Mouse (Mus musculus): Measurements from ENCODE around the gene Zfp638.
"Not testable (repeated sequence)": the region's sequence is repeated elsewhere in the genome, so short reads cannot be mapped to it uniquely, and the experiment has no call there.

Zfp638 gene

DNA sequence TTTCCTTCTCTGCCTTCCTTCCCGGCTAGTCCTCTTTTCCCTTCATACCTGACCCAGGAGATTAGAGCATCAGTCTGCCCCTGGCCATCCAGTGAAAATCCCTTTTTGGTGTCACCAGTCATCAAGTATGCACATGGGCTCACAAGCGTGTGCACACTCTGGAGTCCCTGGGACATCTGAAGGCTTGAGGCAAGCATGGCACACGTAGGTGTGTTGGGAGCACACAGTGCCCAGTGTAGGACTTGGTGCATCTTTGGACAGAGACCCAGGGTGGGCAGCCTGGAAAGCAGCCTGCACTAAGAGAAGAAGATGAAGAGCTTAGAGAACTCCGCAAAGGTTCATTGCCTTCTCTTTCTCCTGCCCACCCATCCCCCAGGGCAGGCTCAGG lies 143.0 kb downstream of the Zfp638 start:
- DNase-seq (ENCODE audit: low read depth, low spot score) = no peak

DNA sequence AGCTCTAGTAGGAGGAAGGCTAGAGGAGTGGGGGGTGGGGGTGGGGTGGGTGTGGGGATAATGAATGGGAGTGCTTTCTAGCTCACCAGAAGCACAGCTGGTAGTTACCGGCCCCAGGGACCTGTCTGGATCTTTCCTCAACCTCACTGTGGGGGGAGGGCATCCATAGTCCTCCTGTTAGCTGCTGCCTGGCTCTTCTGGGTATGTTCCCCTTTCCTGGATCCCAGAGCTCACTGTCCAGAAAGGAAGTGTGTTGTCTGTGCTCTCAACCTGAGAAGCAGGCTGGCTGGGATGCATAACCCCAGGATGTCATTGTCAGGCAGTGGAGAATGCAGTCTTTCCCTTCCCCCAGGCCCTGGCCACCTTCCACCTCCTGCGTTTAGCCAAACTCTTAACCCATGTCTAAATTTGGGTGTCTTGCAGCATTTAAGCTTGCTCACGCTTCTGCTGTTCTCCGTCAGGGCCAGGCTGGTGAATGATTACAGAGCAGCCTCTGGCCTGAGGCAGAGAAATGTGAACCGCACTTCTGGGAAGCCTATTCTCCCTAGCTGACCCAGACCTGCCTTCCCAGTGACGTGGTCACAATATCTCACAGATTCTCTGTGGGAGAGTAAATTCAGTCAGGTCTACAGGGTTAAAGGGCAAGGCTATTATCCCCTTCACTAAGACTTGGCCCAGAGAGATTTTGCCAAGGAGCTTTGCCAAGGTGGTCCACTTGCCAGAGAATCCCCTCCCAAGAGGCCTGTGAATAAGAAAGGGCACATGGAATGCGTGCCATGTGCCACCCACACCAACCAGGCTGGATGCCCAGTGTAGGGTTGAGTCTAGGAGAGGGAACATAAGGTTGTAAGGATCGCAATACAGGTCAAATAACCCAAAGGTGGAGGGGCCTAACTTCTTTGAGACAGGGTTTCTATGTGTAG lies 143.7 kb downstream of the Zfp638 start:
- DNase-seq (ENCODE audit: low read depth, low spot score) = no peak

DNA sequence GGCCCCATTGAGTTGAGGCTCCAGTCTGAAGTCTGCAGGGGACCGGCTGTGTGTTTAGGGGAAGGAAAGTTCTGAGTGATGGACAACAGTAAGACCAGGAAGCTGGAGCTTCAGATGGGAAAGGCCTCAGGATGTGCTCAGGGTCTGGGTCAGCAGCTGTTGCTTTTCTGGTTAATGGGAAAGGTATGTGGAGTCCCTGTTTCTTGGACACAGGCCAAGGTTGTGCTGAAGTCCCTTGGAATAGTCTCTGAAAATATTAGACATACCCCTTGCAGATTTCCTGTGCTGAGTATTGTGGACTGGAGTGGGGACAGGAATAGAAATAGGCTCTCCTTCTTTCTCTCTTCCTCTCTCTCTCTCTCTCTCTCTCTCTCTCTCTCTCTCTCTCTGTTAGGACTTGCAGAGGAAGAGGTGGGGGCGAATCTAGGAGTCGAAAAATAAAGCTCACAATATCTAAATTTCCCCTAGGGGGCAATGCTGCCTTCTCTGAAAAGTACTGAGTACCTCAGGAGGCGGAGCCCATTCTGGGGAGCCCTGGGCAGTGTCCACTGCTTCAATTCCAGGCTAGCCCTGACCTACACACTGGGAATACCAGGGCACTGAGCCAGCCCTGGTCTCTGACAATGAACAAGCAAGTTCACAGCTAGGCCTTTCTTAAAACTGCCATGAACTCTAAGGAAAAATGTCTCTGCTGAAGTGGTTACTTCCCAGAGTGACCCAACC lies 148.2 kb downstream of the Zfp638 start:
- not testable (repeated sequence) for DNase-seq (ENCODE audit: low read depth, low spot score)

DNA sequence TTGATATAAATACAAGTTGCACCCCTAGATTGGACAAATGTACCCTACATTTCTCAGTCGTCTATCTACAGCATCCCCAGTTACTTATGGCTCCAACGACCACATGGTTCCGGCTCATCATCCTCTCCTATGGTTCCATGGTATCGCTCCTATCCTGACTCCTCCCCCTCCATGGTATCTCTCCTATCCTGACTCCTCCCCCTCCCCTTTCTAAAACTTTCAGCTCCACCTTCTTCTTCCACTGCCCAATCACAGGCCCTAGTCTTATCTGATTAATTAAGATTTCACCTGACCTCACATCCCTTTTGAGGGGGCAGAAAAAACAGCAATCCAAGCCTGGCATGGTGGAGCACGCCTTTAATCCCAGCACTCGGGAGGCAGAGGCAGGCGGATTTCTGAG lies 149.9 kb downstream of the Zfp638 start:
- no peak for DNase-seq (ENCODE audit: low read depth, low spot score)

DNA sequence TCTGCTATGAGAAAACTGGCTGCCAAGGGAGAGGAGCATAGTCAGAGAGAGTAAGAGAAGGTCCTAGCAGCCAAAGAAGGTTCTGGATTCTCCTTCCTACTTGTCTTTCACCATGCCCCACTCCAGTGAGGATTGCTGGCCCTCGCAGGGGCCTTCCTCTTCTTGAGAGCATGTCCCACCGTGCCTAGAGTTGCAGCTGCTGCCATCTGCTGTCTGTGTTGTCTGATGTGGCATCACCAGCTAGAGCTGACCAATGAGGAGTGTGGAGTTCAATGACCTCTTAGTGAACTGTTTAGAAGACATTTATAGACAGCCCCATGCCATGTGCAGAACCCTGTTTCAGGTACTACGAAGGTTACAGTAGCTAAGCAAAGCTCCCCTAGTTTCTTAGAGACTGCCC lies 150.5 kb downstream of the Zfp638 start:
- DNase-seq (ENCODE audit: low read depth, low spot score) = no peak

DNA sequence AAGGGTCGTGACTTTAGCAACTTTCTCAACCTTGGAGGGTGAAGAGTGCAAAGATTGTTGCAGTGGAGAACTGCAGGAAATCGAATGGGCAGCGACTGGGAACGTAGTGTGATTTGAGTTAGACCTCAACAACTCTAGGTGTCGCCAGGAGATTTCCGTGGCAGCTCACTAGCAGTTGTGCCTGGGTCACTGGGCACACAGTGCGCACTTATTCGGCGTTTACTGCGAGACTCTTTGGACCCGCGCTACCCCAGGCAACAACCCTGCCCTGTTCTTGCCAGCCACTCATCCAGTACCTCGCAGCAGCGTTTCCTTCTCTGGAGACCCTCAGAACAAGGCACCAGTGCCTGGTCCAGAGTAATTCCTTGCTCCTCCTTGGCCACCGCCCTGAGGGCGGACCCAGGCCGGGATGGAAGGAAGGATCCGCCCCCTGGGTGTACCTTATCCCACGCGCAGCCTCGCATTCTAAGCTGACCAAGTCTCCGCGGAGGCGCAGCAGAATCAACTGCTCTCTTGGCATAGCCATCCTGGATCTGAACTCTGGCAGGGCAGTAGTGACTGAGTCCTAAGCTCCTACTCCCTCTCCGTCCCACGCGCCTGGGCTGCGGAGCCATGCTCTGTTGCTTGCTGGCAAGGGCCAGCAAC lies 152.1 kb downstream of the Zfp638 start:
- no peak for DNase-seq (ENCODE audit: low read depth, low spot score)

DNA sequence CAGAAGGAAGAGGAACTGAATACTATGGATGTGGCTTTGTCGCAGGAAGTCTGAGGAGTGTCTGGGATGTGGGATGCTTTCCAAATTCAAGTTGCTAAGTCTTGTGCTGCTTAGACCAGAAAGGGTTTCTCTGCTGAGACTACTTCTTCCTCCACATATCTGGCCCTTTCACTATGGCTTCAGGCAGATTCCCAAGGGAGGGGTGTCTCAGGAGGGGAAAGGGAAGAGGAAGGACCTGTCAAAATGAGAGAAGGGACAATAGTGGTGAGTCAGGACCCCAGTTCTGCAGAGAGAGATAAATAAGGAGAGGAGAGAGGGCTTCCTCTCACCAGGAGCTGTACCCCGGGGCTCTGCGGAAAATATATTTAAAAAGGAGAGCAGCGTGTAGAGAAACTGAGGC lies 153.1 kb downstream of the Zfp638 start:
- DNase-seq (ENCODE audit: low read depth, low spot score) = no peak

DNA sequence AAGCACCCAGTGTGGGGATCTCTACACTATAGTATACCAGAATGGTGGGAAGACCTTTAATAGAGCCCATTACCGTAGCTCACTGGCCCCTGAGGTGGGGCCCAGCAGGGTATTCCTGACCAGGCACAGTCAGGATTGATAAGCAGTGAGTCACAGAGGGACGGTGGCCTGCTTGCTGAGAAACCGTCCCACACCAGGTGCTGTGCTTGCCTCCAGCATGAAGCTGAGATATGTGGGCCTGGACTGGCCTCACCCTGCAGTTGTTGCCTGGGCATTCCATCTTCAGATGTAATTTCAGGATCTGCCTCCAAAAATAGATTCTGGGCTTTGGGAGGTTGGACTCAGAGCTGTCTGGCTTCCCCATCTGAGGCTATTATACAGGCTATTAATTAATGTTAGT lies 155.1 kb downstream of the Zfp638 start:
- no peak for DNase-seq (ENCODE audit: low read depth, low spot score)

DNA sequence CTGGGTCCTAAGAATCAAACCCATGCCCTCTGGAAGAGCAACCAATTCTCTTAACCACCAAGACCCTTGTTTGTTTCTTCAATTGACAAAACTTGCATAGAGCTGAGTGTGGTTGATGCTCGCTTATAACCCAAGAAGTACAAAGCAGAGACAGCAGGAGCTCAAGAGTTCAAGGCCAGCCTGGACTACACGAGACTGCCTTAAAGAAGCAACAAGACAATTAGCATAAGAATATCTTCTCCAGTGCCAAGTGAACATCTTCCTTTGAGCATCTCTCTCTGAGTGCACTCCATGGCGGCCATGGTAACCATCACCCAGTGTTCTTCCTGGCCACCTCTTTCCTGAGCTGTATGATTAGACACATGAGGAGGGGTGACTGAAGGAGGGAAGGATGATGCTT lies 158.7 kb downstream of the Zfp638 start:
- no peak for DNase-seq (ENCODE audit: low read depth, low spot score)

DNA sequence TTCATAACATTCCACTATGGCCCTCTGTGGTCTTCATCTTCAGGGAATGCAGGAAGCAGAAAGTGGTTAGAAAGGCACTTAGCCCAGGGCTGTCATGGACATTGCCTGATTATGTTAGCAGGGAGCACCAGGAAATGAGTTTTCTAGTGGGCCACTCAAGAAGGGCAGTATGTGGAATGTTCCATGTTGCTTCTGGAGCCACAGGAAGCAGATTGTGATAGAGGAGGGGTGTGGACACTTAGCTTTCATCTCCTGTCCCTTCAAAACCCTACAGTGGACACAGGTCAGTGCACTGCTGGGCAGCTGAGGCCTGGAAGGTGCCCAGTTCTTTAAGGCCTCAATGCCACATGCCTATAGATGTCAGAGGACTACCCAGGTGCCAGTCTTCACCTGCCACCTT lies 161.9 kb downstream of the Zfp638 start:
- no peak for DNase-seq (ENCODE audit: low read depth, low spot score)

DNA sequence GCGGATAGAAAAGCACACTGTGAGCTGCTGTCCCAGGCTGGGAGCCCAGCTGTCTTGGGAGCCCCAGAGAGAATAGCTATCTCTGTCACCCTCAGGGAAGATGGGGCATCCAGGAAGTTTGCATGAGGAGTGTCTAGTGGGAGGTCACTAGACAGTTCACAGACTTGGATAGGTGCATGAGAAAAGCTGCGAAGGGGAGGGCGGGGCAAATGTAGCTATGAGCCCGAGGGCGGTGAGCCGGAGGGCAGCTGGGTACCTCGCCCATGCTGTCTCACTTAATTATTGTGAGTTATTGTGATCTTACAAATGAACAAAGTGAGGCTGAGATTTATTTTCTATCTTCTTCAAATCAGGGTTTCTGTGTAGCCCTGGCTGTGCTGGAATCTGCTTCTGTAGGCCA lies 162.9 kb downstream of the Zfp638 start:
- DNase-seq (ENCODE audit: low read depth, low spot score) = no peak

DNA sequence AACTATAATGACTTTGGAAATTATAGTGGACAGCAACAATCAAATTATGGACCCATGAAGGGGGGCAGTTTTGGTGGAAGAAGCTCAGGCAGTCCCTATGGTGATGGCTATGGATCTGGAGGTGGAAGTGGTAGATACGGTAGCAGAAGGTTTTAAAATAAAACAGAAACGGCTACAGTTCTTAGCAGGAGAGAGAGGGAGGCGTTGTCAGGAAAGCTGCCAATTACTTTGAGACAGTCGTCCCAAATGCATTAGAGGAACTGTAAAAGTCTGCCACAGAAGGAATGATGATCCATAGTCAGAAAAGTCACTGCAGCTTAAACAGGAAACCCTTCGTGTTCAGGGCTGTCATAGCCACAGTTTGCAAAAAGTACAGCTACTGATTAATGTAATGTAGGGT lies 165.6 kb downstream of the Zfp638 start:
- not testable (repeated sequence) for DNase-seq (ENCODE audit: low read depth, low spot score)
